Mouse (Mus musculus) embryonic facial prominence, embryonic 14.5 days (tissue): ENCODE results near the gene Mrpl40. TPM values are rescaled to one million over a fixed set of nuclear protein-coding genes. Genes with fewer than 3 reads are reported as not detected.

ENCODE experiments used
- polyA plus RNA-seq: library from polyadenylated mRNA; unstranded; fragments of >200 nt; fragmentation: Nextera tagmentation; extraction: Ambion mirVana; gene quantifications from 2 replicates; pipeline ENCODE4 v1.2.1, GENCODE M21; 2014

Gene Mrpl40
- polyA plus RNA-seq, 1 experiment from 2014 or later, result 57.3 TPM

Other genes starting within 250 kb of the Mrpl40 start
- gene Sept5, start 246.9 kb downstream of the Mrpl40 start, polyA plus RNA-seq, result 34.1 and 43.5 TPM in 2 replicates
- gene Cldn5, start 100.0 kb downstream of the Mrpl40 start, polyA plus RNA-seq, result 35.4 and 39.5 TPM in 2 replicates
- 49.2 and 55.5 TPM in 2 replicates for gene Ufd1, start 65.1 kb downstream of the Mrpl40 start, polyA plus RNA-seq
- 34.5 and 37.8 TPM in 2 replicates for gene Cdc45, start 64.9 kb downstream of the Mrpl40 start, polyA plus RNA-seq
- gene 2510002D24Rik, start 40.3 kb downstream of the Mrpl40 start, polyA plus RNA-seq, result 20.1 and 22.2 TPM in 2 replicates
- gene Gm28539, start 40.3 kb downstream of the Mrpl40 start, polyA plus RNA-seq, result not detected in 2 replicates
- gene Hira, start 175 bp upstream of the Mrpl40 start, polyA plus RNA-seq, result 10.8 and 14.7 TPM in 2 replicates